Mouse (Mus musculus): ENCODE data around the gene Ranbp3l. TPM values are rescaled to one million over a fixed set of nuclear protein-coding genes. Genes with fewer than 3 reads are reported as not detected.

Gene Ranbp3l
- total RNA-seq, 2 experiments from 2014 or later = 10.6 to 11.4 TPM

- DNase-seq (ENCODE audit: low spot score in 2 of 2) = no peak
Observed at GRCm38 (mm10) chr15:9088683-9089072, 120.9 kb downstream of the Ranbp3l start.

DNA sequence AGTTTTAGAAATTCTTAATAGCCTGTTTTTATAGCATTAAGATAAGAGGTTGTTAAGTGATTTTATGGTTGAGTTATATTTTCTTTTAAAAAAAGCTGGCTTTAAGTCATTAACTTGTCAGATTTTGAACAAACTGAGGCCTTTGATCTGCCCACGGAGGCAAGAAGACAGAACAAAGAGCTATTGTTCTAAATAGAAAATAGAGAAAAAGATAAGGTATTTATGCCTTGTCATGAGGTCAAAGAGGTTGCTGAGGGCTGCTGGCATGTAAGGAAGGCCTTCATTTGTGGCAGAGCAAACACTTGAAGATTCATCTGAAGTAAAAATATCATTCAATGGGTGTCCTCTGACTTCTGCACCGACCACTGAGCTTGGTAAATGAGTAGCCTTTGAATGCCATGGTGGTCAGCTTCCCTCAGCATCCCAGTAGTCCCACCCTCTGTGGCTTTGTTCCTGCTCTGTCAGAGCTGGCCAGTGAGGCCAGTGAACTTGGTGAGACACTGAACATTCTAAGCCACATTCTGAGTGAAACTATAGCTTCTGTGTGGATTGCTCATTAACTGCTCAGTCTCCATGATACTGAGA, 121.5 kb downstream of the Ranbp3l start:
- no peak for DNase-seq (ENCODE audit: low spot score in 2 of 2)
- intact Hi-C loops (cut with DNase I) = no loop called here

More at GRCm38 (mm10) chr15:9088683-9089072, 120.9 kb downstream of the Ranbp3l start:
- intact Hi-C loops (cut with DNase I) = no loop called here

- no peak for DNase-seq (ENCODE audit: low spot score in 2 of 2)
- intact Hi-C loops (cut with DNase I) = no loop called here
Observed at GRCm38 (mm10) chr15:9090662-9091061, 122.9 kb downstream of the Ranbp3l start.

GRCm38 (mm10) chr15:9093598-9094365, 126.0 kb downstream of the Ranbp3l start:
- intact Hi-C loops (cut with DNase I) = no loop called here
- no peak for DNase-seq (ENCODE audit: low spot score in 2 of 2)

GRCm38 (mm10) chr15:9094366-9094750, 126.6 kb downstream of the Ranbp3l start:
- DNase-seq (ENCODE audit: low spot score in 2 of 2) = peak; percentile 47 to 74
- intact Hi-C loops (cut with DNase I) = no loop called here

GRCm38 (mm10) chr15:9096865-9097264, 129.1 kb downstream of the Ranbp3l start:
- intact Hi-C loops (cut with DNase I) = no loop called here
- DNase-seq (ENCODE audit: low spot score in 2 of 2) = no peak

DNA sequence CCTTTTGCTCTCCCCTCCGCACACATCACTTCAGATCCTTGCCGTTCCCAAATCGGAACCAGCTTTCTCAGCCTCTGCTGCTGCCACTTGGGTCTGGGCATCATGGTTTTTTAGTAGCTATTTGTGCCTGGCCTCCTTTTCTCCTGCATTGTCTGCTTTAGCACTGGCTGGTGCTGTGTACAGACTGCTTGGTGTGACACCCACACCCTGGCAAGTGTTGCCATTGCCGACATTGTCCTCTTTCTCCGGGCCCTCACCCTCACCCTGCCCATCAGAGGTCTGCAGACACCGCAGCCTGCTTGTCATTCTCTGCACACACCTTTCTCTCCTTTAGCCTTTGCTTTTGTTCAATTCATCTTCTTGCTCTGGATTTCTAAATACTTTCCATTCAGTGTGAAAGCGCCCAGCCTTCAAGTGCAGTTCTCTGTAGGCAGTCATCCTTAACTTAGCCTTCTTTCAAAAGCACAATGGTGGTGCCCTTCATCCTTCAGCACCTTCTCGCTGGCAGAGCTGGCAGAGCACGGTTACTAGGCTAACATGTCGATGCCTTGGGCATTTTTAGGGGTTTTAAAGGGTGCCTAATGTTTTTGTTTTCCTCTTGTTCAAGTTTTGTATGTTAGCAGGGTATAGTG, 132.8 kb downstream of the Ranbp3l start:
- DNase-seq (ENCODE audit: low spot score in 2 of 2) = peak in 1 of 2 experiments; percentile 27
- intact Hi-C loops (cut with DNase I) = no loop called here

DNA sequence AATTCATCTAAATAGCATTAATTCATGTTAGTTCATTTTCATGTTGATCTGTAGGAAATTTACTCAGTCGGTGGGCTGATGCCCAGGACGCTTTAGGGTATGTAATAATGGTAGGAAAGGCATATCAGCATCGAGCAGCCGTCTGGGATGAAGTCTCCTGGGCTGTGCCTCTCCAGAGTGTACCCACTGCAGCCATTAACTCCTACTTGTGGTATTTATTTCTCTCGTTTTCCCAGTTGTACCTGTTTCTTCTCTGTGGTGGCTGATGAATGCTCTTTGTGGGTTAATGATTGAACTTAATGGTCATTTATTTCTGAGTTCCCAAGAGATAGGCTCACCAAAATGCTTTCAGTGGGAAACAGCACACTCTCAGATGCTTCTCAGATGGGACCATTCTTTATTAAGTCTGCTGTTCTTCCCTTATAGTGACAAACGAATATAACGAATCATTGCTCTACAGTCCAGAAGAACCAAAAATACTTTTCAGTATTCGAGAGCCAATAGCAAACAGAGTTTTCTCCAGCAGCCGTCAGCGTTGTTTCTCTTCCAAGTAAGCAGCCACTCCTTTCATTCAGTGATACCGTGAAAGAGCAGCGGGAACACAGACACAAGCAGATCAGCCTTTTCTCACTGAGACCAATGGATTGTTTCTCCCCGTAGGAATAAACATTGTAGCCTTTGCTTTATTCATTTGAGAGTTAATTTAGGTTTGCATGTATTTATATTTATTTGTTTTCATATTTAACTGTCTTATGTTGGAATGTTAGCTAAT, 138.7 kb downstream of the Ranbp3l start:
- DNase-seq (ENCODE audit: low spot score in 2 of 2) = no peak
- intact Hi-C loops (cut with DNase I) = no loop called here

DNA sequence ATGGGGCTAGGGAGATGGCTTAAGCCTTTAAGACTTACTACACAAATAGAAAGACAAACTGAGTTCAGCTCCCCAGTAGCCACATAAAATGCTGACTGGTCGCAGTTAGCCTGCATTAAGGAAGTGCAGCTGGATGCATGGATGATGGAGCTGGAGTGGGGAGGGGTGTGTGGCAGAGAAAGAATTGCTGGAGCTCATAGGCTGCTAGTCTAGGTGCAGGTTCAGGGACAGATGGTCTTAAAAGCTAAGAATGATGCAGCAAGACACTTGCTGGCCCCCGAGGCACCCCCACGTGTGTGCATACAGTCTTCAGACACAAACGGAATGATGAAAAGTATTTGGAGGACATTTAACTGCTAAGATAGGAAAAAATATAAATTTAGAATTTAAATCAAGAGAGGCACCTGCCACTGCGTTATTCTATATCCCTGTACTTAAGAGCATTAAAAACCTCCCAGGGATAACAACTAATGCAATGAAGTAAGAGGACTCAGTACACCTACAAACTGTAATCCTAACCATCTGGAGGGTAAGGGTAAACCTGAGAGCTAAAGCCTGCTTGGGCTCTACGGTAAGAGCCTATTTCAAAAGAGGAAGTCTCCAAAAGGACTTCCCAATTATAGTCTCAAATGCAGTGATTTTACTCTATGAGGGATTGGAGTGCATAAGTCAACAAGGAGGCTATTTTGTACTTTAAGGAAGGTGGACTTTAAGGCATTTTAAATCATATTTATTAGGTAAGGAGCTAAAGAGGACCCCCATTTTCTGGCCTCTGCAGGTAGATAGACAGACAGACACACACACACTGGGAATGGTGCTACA, 143.0 kb downstream of the Ranbp3l start:
- intact Hi-C loops (cut with DNase I) = no loop called here
- DNase-seq (ENCODE audit: low spot score in 2 of 2) = no peak

DNA sequence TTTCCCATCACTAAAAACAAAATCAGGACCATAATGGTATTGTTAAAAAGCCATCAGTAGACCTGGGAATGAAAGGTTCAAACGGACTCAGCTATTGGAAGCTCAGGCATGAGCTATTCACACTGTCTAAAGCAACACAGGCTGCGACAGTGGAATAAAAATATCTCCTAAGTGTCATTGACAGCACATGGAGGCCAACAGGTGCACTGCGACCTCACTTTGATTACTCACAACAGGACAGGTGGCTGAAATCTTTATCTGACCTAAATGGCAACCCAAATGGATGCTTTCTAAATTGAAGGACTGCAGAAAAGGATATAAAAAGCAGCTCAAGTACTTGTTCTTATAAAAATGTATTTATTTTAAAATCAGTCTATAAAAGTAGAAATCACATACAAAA, 143.9 kb downstream of the Ranbp3l start:
- intact Hi-C loops (cut with DNase I) = no loop called here
- no peak for DNase-seq (ENCODE audit: low spot score in 2 of 2)

DNA sequence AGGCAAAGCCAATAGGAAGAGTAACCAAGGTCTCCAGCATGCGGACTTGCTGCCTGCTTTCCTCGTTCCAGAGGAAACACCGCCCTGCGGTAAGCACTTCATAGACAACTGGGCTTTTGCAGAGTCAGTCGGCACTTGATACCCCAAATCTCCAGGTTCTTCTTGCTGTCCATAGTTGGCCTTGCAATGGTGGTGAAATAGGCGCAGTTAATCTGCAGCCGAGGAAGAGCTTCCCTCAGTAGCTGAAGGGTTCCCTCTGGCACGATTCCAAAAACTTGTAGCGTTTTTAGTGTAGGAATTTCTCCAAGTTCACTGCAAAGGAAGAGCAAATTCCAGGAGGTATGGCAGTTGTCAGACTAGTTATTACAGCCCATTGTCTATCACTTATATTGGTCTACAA, 145.8 kb downstream of the Ranbp3l start:
- no peak for DNase-seq (ENCODE audit: low spot score in 2 of 2)
- intact Hi-C loops (cut with DNase I) = no loop called here

DNA sequence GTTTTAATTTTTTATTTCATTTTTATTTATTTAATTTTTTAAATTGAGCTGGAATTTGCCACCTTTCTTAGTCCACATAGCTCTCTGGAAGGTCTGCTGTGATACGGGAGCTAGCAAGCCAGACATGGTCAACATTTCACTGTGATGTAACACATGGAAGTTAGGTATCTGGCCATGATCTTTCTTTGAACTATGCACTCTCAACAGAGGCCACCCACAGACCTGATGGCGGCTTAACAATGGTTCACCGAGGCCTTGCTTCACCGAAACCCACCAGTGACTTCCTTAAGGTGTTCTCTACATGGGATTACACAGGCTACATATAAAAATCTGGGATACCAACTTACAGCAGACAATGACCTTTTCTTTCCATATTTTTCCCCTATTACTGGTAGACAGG, 146.4 kb downstream of the Ranbp3l start:
- intact Hi-C loops (cut with DNase I) = no loop called here
- DNase-seq (ENCODE audit: low spot score in 2 of 2) = no peak

- DNase-seq (ENCODE audit: low spot score in 2 of 2) = no peak
- intact Hi-C loops (cut with DNase I) = no loop called here
Observed at GRCm38 (mm10) chr15:9114599-9114998, 146.8 kb downstream of the Ranbp3l start.

Other genes with a start within 250 kb of the Ranbp3l start
- gene Nadk2, start 103.3 kb downstream of the Ranbp3l start, total RNA-seq (2021) = 10 to 100 TPM; 44.7 TPM
- gene Lmbrd2, start 172.6 kb downstream of the Ranbp3l start, total RNA-seq (2021) = 10 to 100 TPM; 67.1 to 71.3 TPM
- 1 to 10 TPM; 4.9 to 5.5 TPM for gene Skp2, start 187.5 kb downstream of the Ranbp3l start, total RNA-seq (2021)